Mouse (Mus musculus): ENCODE data around the gene Ahdc1.

Ahdc1 gene

DNA sequence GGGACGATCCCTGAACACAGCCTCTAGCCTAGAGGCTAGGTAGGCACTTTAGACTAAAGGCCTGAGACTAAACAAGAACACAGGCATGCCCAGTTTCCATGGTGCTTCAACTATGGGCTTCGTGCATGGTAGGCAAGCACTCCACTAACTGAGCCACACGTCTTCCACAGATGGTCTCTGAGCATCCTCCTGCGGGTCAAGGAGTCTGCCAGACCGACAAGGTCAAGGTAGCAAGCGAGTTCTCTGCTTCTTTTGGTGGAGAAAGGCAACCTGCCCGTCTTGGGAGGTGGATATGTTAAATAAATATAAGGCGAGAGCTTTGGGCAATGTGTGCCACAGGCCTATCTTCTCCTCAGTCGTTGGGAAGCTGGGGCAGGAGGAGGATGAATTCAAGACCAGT is 90.7 kb downstream of the Ahdc1 start:
- DNase-seq (ENCODE audit: low spot score in 2 of 2), result no peak

DNA sequence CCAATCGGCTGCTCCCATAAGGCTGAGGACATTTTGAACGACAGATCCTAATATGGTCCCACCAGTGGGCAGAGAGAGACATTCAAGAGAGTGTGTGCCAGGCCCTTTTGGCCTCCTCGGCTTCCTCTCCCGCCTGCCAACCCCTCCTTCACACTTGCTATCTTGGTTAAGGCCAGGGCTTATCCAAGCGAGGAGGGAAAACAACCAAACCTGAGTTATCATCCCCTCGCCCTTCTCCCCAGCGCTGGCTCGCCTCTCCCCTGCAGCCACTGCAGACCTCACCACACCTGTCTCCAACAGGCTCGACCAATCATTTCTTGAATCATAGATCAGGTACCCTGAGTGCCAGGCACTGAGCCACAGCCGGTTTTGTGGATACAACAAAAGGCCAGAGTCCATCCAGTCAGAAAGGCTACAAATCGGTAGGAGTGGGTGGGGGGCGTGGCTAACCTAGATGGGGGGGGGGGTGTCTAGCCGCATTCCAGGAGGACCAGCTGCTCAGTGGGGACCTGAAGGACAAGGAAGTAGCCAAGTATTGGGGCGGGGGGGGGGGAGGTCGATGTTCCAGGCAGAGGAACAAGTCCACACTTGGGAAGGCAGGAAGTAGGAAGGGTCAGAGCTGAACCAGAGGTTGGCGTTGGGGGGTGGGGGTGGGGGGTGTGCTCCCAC is 92.6 kb downstream of the Ahdc1 start:
- no peak for DNase-seq (ENCODE audit: low spot score in 2 of 2)

DNA sequence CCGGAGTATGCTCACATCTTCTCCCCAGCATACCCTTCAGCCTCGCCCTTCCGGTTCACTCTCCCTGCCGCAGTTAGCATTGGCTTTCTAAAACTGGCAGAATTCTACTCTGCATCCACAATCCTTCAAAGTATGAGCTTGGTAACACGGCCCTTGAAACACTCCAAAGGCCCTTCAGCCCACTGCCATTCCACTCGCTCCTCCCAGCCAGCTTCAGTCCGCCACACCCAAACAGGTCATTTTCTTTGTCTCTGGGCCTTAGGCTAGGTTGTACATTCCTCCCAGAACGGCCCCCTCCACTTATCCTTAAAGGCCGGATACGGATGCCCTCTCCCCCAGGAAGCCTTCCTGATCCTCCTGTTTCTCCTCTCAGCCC is 93.1 kb downstream of the Ahdc1 start:
- DNase-seq (ENCODE audit: low spot score in 2 of 2), result no peak

DNA sequence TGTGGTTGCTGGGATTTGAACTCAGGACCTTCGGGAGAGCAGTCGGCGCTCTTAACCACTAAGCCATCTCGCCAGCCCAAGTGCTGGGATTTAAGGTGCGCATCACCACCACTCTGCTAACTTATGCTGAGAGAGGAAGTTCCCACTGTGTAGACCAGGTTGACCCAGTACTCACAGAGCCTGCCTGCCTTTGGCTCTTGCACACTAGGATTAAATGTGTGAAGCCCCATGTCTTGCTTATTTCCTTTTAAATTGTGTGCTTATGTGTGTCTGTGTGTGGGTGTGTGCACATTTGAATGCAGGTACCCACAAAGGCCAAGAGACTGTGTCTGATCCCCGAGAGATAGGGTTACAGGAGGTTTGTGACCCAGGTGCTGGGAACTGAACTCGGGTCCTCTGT is 95.6 kb downstream of the Ahdc1 start:
- DNase-seq (ENCODE audit: low spot score in 2 of 2), result no peak

DNA sequence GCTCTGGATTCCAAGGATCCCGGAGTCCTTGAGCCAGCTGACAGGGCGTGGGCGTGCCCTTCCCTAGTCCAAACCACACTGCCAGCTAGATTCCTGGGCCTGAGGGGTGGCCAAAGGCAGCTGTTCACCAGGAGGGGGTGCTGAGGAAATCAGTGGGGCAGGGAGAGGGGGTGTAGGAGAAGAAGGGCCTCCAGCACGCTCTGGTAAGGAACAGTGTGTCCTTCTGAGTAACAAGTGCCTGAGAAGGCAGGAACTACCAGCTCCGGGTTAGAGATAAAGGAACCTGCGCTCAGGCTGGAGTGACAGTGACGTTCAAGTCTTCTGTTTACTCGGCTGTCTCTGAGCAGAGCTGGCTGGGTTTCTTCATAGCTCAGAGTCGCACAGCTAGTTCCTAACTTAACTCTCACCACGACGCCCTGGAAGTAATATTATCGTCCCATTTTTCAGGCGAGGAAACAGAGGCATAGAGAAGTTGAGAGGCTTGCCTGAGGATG is 96.8 kb downstream of the Ahdc1 start:
- DNase-seq (ENCODE audit: low spot score in 2 of 2), result peak in 1 of 2 experiments; percentile 60

DNA sequence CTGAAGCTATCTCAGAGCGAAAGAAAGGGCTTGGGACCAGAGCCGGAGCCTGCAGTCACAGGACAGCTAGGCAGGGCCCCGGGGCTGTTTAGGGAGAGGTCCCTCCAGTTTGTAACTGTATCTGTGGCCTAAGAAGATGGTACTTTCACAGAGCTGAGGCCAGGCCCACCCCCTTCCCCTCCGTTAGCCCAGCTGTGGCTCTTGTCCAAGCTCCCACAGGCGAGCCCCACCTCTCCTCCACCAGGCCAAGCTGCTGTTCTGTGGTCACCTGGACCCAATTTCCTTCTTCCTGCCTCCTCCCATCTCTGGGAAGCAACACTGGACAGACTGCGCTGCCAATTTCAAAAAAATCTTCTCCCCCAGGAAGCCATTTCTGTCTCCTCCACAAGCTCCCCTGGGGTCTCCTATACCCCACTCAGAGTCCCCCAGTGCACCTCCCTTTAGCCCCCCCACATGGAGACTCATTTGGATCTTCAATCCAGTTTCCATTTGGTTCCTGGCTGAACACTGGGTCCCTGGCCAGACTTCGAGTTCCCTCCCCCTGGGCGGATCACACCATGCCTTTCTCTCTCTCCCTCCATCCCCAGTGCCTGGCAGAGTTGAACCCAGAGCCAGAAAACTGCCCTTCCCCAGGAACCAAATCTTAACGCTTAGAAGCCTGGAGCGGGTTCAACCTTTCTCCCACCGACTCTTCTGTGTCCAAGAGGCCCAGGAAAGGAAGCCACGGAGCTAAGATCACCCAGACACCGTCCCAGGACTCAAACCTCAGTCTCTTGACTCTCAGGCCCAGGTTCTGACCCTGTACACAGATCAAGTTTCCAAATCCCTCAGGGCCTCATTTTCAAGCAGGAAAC is 97.6 kb downstream of the Ahdc1 start:
- DNase-seq (ENCODE audit: low spot score in 2 of 2), result no peak

DNA sequence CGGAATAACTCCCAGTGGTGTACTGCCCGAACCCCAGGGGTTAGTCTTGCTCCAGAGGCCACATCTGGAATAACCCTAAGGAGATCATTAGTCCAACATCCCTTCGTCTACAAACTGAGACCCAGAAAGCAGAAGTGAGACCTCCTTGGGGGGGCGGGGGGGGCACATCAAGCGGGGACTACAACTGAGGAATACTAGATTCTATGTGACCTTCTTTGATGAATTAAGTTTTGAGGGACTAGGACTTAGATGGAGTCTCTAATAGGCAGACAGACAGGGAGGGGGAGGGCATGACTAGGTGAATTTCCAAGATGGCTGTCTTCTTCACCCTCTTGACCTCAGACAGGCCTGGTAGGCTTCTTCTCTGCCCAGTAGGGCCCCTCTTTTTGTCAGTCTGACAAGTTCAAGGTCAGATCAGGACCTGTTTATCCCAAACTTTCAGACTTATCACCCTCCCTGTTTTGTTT is 98.3 kb downstream of the Ahdc1 start:
- DNase-seq (ENCODE audit: low spot score in 2 of 2), result no peak

DNA sequence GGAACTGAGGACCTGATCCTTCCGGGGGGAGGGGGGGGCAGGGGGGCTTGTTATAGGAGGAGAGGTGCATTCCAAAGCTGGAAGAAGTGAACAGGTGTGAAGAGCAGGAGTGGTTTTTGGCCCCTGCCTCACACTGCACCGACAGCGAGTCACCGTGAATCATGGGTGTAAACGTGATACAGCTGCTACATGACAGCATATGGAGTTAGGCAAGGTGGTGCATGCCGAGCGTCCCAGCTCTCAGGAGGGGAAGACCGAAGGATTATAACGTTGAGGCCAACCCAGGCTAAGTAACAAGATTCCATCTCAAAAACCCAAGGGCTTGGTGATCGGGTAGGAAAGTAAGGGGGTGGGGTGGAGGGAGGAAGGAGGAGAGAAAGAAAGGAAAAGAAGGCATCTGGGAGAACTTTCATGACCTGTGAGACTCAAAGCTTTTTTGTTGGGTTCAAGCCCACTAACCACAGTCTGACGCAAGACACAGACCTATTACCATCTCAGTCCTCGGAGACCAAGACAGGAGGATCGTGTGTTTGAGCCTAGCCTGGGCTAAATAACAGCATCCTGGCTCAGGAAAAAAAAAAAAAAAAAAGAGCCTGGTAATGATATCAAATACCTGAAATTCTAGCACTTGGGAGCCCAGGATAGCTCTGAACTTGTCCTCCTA is 101.2 kb downstream of the Ahdc1 start:
- no peak for DNase-seq (ENCODE audit: low spot score in 2 of 2)

DNA sequence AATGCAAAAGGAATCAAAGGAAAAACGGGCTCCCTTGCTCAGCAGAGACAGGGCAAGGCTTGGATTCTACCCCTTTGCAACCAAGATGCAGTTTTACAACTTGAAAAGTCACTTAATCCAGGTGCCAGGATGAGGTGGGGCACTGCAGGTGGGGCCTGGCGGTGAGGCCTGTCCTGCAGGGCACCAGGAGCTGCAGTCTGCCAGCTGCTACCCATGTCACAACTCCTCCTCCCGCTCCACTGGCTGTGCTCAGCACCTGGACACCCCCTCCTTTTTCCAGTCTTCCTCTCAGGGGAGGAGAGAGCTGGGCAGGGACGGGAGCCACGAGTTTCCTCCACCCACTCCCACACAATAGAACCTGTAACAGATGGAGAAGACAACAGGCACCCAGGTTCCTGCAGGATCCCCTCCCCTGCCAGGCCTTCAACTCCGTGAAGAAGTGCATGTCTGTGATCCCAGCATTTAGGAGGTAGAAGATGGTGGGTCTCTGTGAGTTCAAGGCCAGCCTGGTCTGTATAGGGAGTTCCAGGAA is 102.4 kb downstream of the Ahdc1 start:
- no peak for DNase-seq (ENCODE audit: low spot score in 2 of 2)

DNA sequence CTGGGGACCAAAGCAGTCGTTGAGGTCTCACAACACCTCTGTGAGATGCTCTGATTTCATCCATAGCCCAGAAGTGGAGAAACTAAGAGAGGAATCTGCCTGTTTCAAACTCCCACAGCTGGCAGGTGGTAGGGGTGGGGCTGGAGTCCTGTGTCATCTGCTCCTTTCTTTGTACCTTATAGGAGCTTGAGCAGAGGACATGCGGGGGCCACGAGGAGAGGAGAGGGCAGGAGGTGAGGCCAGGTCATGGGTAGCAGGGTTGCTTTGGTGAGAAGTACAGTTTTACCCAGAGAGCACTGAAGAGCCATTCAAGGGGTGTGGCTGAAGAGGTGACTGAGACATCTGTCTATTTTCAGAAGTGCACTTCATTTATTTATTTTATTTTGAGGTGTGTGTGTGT is 103.7 kb downstream of the Ahdc1 start:
- no peak for DNase-seq (ENCODE audit: low spot score in 2 of 2)

DNA sequence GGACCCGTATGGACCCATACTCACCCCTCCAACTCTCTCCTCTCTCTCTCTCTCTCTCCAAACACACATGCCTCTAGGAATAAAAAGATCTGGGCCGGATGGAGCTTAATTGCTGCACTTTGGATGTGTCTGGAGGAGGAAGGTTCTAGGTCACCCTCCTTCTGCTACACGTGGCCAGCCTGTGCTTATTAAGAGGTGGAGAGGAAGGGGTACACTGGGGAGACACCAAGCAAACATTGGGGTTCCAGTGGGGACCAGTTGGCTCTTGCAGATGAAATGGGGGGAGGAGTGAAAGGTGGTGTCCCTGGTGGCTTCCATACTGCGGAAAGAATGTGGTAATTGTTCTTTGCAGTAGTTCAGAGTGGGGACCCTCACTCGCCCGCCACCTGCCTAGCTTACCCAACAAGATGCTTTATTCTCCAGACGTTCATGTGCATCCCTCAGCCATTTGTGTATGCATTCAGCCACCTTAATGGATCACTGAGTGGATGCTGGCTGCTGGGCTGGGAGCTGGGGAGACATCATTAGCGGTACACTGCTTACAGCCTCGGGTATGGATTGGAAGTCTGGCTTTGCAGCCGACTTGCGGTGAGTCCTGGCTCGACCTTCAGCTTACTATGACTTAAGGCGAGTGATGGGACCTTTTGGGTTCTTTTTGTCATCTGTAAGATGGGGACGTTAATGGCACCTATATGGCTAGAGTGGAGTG is 104.8 kb downstream of the Ahdc1 start:
- DNase-seq (ENCODE audit: low spot score in 2 of 2), result no peak

DNA sequence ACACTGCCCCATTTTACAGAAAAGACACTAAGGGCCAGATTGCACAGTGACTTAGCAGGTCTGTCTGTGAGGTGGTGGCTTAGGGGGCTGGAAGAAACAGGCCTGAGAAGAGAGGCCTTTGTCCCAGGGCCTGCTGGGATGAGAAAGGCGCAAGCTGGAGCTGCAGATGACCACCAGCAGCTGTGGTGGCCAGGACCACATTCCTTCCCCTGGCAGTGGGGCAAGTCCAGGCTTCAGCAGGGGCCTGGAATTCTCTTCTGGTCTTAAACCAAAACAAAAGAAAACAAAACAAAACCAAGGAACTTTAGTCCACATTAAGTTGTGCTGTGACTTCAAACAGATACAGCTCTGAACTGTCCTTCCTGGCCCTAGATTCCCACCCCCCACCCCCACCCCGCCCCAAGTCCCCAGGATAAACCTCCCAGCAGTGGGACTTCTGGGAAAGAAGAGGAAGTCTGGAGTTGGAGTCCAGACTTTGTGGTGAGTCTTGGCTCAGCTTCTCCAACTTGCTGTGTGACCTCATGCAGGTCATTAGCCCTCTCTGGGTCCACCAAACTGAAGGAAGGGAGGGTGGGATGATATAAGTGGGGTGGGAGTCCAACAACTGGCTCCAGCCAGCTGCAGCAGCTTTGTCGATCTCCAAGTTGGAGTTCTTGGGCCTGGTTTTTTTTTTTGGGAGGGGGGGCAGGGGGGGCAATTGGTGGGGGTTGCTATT is 105.9 kb downstream of the Ahdc1 start:
- no peak for DNase-seq (ENCODE audit: low spot score in 2 of 2)

DNA sequence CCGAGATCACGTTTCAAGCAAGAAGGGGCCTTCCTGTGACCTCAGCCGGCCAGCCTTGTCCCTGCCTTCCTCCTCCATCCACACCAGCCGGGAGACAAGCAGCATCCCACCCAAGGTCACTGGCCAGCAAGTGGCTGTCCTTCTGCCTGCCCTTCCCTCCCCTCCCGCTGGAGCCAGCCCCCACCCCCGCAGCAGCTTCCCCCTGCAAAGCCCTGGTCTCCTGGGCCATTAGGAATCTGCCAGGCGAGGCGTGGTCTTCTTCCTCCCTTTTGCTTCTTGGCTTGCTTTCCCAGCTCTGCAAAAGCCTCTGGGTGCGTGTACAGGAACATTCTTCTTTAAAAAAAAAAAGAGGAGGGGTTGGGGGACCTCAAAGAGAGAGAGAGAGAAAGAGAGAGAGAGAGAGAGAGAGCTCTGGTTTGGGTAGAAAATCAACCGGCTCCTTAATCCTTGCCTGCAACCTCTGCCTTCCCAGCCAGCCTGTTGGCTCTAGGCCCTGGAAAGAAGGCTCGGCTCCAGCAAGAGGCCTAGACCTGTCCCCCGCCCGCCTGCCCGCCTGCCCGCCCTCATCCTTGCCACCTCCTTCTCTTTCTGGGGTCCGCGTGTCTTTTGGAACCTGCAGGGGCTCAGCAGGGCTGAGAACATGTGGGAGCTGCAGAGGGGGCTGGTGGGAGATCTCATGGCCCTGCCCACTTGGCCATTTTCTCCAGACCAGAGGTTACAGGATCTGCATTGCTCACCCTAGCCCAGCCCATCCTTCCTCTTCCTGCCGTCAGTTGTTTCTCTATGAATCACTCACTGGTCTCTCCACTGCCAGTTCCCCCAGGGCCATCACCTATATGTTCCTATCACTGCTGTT is 106.7 kb downstream of the Ahdc1 start:
- peak; percentile 69 to 84 for DNase-seq (ENCODE audit: low spot score in 2 of 2)

DNA sequence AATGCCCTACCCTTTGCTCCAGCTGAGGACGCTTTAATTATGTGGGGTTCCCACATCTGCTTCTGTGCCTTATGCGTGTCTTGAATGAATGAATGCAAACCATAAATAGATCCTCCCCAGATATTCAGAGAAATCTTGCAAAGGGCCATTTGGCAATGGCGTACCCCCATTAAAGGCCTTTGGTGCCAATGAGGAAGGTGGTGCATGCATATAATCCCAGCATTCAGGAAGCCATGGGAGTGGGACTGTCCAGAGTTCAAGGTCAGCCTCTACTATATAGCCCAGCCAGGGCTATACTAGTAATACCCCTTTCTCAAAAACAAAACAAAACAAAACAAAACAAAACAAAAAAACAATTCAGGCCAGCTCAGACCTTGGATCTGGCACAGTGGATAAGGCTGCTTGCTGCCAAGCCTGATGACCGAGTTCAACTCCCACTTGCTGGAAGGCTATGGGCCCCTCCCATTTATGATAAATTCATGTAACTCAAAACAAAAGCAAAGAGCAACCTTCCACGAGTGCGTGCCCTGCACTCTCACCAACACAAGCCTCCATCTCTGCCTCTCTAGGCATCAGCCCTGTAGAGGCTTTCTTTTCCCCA is 107.8 kb downstream of the Ahdc1 start:
- peak in 1 of 2 experiments; percentile 32 for DNase-seq (ENCODE audit: low spot score in 2 of 2)

DNA sequence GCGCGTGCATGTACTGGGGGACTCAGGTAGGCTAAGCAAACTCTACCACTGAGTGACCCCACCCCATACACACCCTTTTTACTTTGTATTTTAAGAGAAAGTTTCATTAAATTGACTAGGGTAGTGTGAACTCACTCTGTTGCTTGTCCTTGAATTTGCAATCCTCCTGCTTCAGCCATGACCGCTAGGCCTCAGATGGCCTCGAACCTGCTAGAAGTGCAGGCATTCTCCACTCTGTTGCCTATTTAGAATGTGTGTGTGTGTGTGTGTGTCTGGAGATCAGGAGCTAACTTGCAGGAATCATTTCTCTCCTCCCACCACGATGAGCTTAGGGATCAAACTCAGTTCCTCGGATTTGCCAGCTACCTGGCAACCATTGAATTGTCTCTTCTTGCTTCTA is 108.5 kb downstream of the Ahdc1 start:
- DNase-seq (ENCODE audit: low spot score in 2 of 2), result no peak

DNA sequence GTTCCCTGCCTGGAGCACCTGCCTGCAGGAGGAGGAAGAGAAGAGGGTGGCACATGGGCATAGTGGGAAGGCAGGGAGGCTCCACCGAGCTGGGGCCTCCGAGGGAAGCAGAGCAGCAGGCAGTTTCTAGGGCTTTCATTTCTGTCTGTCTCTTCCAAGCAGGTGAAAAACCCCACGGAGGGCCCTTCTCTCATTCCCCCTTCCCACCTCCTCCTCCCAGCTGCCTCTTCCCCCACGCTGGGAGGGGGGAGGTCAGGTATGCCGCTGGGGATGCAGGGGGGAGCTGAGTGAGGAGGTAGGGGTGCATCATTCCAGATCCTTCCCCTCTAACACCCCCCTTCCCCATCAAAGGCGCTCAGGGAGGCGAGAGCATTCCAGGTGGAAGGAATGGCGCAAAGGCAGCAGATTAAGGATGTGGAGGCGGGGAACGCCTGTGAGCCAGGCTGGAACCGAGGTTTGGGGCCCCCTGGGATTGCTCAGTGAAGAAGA is 109.8 kb downstream of the Ahdc1 start:
- DNase-seq (ENCODE audit: low spot score in 2 of 2), result no peak

DNA sequence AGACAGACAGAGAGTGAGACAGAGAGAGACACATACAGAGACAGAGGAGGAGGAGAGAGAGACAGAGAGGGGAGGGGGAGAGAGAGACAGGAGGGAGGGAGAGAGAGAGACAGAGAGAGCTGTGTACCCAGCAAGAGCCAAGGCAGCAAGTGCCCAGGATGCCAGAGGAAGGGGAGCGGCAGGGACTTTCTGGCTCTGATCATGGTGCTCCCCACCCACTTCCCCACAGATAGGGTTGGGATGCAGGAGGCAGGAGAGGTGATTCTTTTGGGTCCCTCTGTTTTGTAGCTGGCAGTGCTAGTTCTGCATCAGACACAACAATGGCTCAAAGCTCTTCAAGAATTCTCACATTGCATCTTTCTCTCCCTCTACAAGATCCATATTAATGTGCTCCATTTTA is 110.4 kb downstream of the Ahdc1 start:
- no peak for DNase-seq (ENCODE audit: low spot score in 2 of 2)

DNA sequence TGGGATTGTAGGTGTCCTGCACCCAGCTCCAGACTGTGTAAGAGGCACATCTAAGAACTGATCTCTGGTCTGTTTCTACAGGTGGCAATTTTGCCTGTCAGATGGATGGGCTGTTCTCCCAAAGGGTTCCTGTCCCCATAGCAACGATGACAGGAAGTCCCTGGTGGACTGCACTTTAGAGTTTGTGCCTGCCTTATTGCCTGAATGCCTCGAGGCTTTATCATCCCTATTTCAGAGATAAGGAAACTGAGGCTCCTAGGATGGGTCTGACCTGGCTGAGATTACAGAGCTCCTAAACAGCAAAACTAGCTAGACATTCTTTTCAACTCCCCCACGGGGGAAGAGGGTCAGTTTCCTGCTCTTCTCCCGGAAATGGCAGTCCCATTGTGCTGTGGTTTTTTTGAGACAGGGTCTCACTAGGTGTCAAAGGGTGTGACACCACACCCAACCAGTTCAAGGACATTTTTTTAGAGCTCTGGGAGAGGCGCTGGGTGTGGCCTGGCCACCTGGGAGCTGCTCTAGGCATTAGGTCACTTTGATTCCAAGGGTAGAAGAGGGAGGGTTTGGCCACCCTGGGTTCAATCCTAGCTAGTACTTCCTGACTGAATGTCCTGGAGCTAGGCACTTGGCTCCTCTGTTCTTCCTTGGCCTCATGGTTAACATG is 111.0 kb downstream of the Ahdc1 start:
- DNase-seq (ENCODE audit: low spot score in 2 of 2), result no peak

DNA sequence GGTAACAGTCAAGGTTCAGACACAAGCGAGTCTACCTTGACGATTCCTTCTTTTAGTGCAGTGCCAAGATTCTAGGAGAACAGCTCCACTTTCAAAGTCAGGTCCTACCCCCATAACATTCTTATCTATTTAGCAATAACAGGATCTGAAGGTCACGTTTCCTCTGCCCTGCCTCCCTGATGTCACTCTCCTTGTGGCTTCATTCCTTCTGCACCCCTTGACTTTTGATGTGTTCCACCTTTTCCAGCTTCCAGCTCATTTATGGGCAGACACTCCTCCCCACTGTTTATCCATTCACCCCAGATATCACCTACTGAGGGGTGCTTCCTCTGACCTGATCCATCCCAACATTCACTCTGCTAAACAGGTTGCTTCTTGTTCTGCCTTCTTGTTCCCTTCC is 116.0 kb downstream of the Ahdc1 start:
- no peak for DNase-seq (ENCODE audit: low spot score in 2 of 2)
